10 mouse cellular contexts compared by ENCODE assay signal in genomic region chr5:138154390-138154789, GRCm38 (mm10). TPM values are rescaled to one million over a fixed set of nuclear protein-coding genes. Genes with fewer than 3 reads are reported as not detected.
A peak's percentile ranks its signal among the peaks of the same experiment; 100 is the strongest.
DNase-seq lines count a peak whose midpoint lies in the region; ATAC-seq and TF ChIP-seq lines count a peak whose summit lies in the region.
"Had no signal": no experiment of that assay in that cellular context is flagged by ENCODE, and none has a peak within 500 bp of the region (broad histone marks: within the 10 kb centered on the region; RNA-seq: fewer than 3 reads in every experiment).

No protein-coding gene starts in this region.

- WGBS in liver, embryonic 12.5 days (ENCODE audit: insufficient replicate concordance) = 58% methylated on average over 3 of the region's 3 CpGs
- 59% methylated on average over 3 of the region's 3 CpGs for WGBS in stomach, postnatal 0 days

- peaks cover 24% of the 10 kb centered on the region for H3K36me3 ChIP-seq in erythroblast, embryonic 14.5 days (ENCODE audit: control insufficient read depth)
- H3K36me3 ChIP-seq in megakaryocyte, embryonic 14.5 days (replicated peaks; ENCODE audit: low read length) = peaks cover 32% of the 10 kb centered on the region
- peaks cover 29% of the 10 kb centered on the region for H3K36me3 ChIP-seq in liver, embryonic 12.5 days
- H3K36me3 ChIP-seq in stomach, postnatal 0 days (ENCODE audit: control insufficient read depth, insufficient read depth, low read length) = peaks cover 11% of the 10 kb centered on the region

- no peak for DNase-seq in stomach, postnatal 0 days (ENCODE audit: low spot score)
- DNase-seq in ovary, adult 18-20 months (ENCODE audit: low spot score) = no peak
- DNase-seq: adrenal gland, adult 2 months; layer of hippocampus, adult 9-11 months had no signal

- ATAC-seq in erythroblast, adult 5-6 weeks (replicated peaks; ENCODE audit: low FRiP score, poor library complexity, severe bottlenecking) = no peak
- no peak for ATAC-seq in megakaryocyte, adult 5-6 weeks (ENCODE audit: poor library complexity, severe bottlenecking)
- ATAC-seq in liver, embryonic 12.5 days = no peak
- ATAC-seq in stomach, postnatal 0 days (ENCODE audit: low FRiP score, low TSS enrichment) = no peak
- ATAC-seq in megakaryocyte-erythroid progenitor cell, adult 5-6 weeks (replicated peaks; ENCODE audit: low FRiP score, low TSS enrichment, poor library complexity, severe bottlenecking) = no peak

- TF ChIP-seq EP300 in stomach, postnatal 0 days (optimal IDR thresholded peaks at IDR 0.05) = no peak

- TF ChIP-seq CTCF in stomach, postnatal 0 days (IDR thresholded peaks at IDR 0.05; ENCODE audit: low read depth) = no peak

- peak overlapping the region; percentile 84; the same call in 1 of the 2 replicates for H3K9ac ChIP-seq in liver, embryonic 12.5 days
- peak overlapping the region; percentile 89; the same call in 1 of the 2 replicates for H3K9ac ChIP-seq in stomach, postnatal 0 days (ENCODE audit: low read length)

- no peaks in the 10 kb centered on the region for H3K9me3 ChIP-seq in erythroblast, embryonic 14.5 days (ENCODE audit: control insufficient read depth, low read length)
- no peaks in the 10 kb centered on the region for H3K9me3 ChIP-seq in megakaryocyte, embryonic 14.5 days
- no peaks in the 10 kb centered on the region for H3K9me3 ChIP-seq in liver, embryonic 12.5 days (replicated peaks)
- H3K9me3 ChIP-seq in stomach, postnatal 0 days (ENCODE audit: control insufficient read depth, low read length) = no peaks in the 10 kb centered on the region

- H3K4me1 ChIP-seq in erythroblast, embryonic 14.5 days (ENCODE audit: control insufficient read depth) = peaks cover 19% of the 10 kb centered on the region
- peaks cover 31% of the 10 kb centered on the region for H3K4me1 ChIP-seq in megakaryocyte, embryonic 14.5 days
- peaks cover 15% of the 10 kb centered on the region for H3K4me1 ChIP-seq in liver, embryonic 12.5 days
- H3K4me1 ChIP-seq in stomach, postnatal 0 days (replicated peaks; ENCODE audit: control insufficient read depth, insufficient read depth) = no peaks in the 10 kb centered on the region

- H3K27ac ChIP-seq in liver, embryonic 12.5 days = no peak overlapping the region
- no peak overlapping the region for H3K27ac ChIP-seq in stomach, postnatal 0 days (replicated peaks)

- peak overlapping the region; percentile 77 for H3K4me3 ChIP-seq in erythroblast, embryonic 14.5 days (replicated peaks)
- H3K4me3 ChIP-seq in megakaryocyte, embryonic 14.5 days (replicated peaks) = peak overlapping the region; percentile 96
- H3K4me3 ChIP-seq in liver, embryonic 12.5 days = peak overlapping the region; percentile 84
- peak overlapping the region; percentile 71; the same call in 1 of the 2 replicates for H3K4me3 ChIP-seq in stomach, postnatal 0 days (ENCODE audit: low read depth, low read length)

- peak overlapping the region; percentile 79 for H3K4me2 ChIP-seq in liver, embryonic 12.5 days
- H3K4me2 ChIP-seq in stomach, postnatal 0 days (replicated peaks; ENCODE audit: low read depth) = peak overlapping the region; percentile 64

- H3K27me3 ChIP-seq in erythroblast, embryonic 14.5 days (ENCODE audit: control insufficient read depth) = no peaks in the 10 kb centered on the region
- no peaks in the 10 kb centered on the region for H3K27me3 ChIP-seq in megakaryocyte, embryonic 14.5 days (replicated peaks)
- no peaks in the 10 kb centered on the region for H3K27me3 ChIP-seq in liver, embryonic 12.5 days (replicated peaks)
- H3K27me3 ChIP-seq in stomach, postnatal 0 days (ENCODE audit: control insufficient read depth, insufficient read depth, low read length) = no peaks in the 10 kb centered on the region

RNA-seq across cellular contexts. Expression of gene Zfp113, which starts 1.2 kb away (rescaled TPM):
- polyA plus RNA-seq in erythroblast, embryonic 14.5 days (2012) = 0.01 and 0.04 TPM in 2 replicates
- total RNA-seq in erythroblast, adult 5-6 weeks (2015; ENCODE audit: low replicate concordance) = 0.77 TPM in 1 of 2 replicates, not detected in the other
- 2.6 and 5.4 TPM in 2 replicates for total RNA-seq in erythroblast, adult 5-6 weeks (2017; ENCODE audit: low replicate concordance)
- 0.13 TPM in 1 of 2 replicates, not detected in the other for polyA plus RNA-seq in megakaryocyte, embryonic 14.5 days (2012; ENCODE audit: insufficient read depth, low replicate concordance)
- total RNA-seq in megakaryocyte, adult 5-6 weeks (2015) = 1.4 and 5.4 TPM in 2 replicates
- 2.0 and 3.5 TPM in 2 replicates for total RNA-seq in megakaryocyte, adult 5-6 weeks (2017)
- 4.8 and 5.7 TPM in 2 replicates for polyA plus RNA-seq in liver, embryonic 12.5 days (2016; fragmentation: Nextera tagmentation; extraction: Ambion mirVana)
- 6.1 and 8.0 TPM in 2 replicates for polyA plus RNA-seq in stomach, postnatal 0 days (2015; fragmentation: Nextera tagmentation; extraction: Ambion mirVana)
- total RNA-seq in megakaryocyte-erythroid progenitor cell, adult 5-6 weeks (2014; fragmentation: Nextera tagmentation) = 7.3 and 7.5 TPM in 2 replicates
- 7.8 and 10.9 TPM in 2 replicates for total RNA-seq in megakaryocyte-erythroid progenitor cell, adult 5-6 weeks (2017)

RNA-seq across cellular contexts. Expression of gene Cops6, which starts 6.5 kb away (rescaled TPM):
- 8.2 and 11.5 TPM in 2 replicates for polyA plus RNA-seq in erythroblast, embryonic 14.5 days (2012)
- 23.0 and 62.8 TPM in 2 replicates for total RNA-seq in erythroblast, adult 5-6 weeks (2015; ENCODE audit: low replicate concordance)
- total RNA-seq in erythroblast, adult 5-6 weeks (2017; ENCODE audit: low replicate concordance) = 17.0 and 19.7 TPM in 2 replicates
- 18.0 and 85.5 TPM in 2 replicates for polyA plus RNA-seq in megakaryocyte, embryonic 14.5 days (2012; ENCODE audit: insufficient read depth, low replicate concordance)
- total RNA-seq in megakaryocyte, adult 5-6 weeks (2015) = 115 and 124 TPM in 2 replicates
- total RNA-seq in megakaryocyte, adult 5-6 weeks (2017) = 34.7 and 37.8 TPM in 2 replicates
- 181 and 191 TPM in 2 replicates for polyA plus RNA-seq in liver, embryonic 12.5 days (2016; fragmentation: Nextera tagmentation; extraction: Ambion mirVana)
- 173 and 180 TPM in 2 replicates for polyA plus RNA-seq in stomach, postnatal 0 days (2015; fragmentation: Nextera tagmentation; extraction: Ambion mirVana)
- total RNA-seq in megakaryocyte-erythroid progenitor cell, adult 5-6 weeks (2014; fragmentation: Nextera tagmentation) = 81.1 and 121 TPM in 2 replicates
- 51.6 and 66.1 TPM in 2 replicates for total RNA-seq in megakaryocyte-erythroid progenitor cell, adult 5-6 weeks (2017)

RNA-seq across cellular contexts. Expression of gene Ap4m1, which starts 17.4 kb away (rescaled TPM):
- 1.1 and 1.7 TPM in 2 replicates for polyA plus RNA-seq in erythroblast, embryonic 14.5 days (2012)
- 4.8 and 5.6 TPM in 2 replicates for total RNA-seq in erythroblast, adult 5-6 weeks (2015; ENCODE audit: low replicate concordance)
- 7.9 and 12.5 TPM in 2 replicates for total RNA-seq in erythroblast, adult 5-6 weeks (2017; ENCODE audit: low replicate concordance)
- polyA plus RNA-seq in megakaryocyte, embryonic 14.5 days (2012; ENCODE audit: insufficient read depth, low replicate concordance) = 5.5 and 7.4 TPM in 2 replicates
- total RNA-seq in megakaryocyte, adult 5-6 weeks (2015) = 11.3 and 11.7 TPM in 2 replicates
- total RNA-seq in megakaryocyte, adult 5-6 weeks (2017) = 23.5 and 28.5 TPM in 2 replicates
- polyA plus RNA-seq in liver, embryonic 12.5 days (2016; fragmentation: Nextera tagmentation; extraction: Ambion mirVana) = 7.9 and 8.3 TPM in 2 replicates
- polyA plus RNA-seq in stomach, postnatal 0 days (2015; fragmentation: Nextera tagmentation; extraction: Ambion mirVana) = 9.3 and 9.9 TPM in 2 replicates
- 37.3 and 53.0 TPM in 2 replicates for total RNA-seq in megakaryocyte-erythroid progenitor cell, adult 5-6 weeks (2014; fragmentation: Nextera tagmentation)
- 18.9 and 32.8 TPM in 2 replicates for total RNA-seq in megakaryocyte-erythroid progenitor cell, adult 5-6 weeks (2017)

RNA-seq across cellular contexts. Expression of gene Mcm7, which starts 17.8 kb away (rescaled TPM):
- 7.1 and 11.5 TPM in 2 replicates for polyA plus RNA-seq in erythroblast, embryonic 14.5 days (2012)
- 78.0 and 100 TPM in 2 replicates for total RNA-seq in erythroblast, adult 5-6 weeks (2015; ENCODE audit: low replicate concordance)
- 155 and 180 TPM in 2 replicates for total RNA-seq in erythroblast, adult 5-6 weeks (2017; ENCODE audit: low replicate concordance)
- polyA plus RNA-seq in megakaryocyte, embryonic 14.5 days (2012; ENCODE audit: insufficient read depth, low replicate concordance) = 6.7 and 10.6 TPM in 2 replicates
- total RNA-seq in megakaryocyte, adult 5-6 weeks (2015) = 114 and 128 TPM in 2 replicates
- total RNA-seq in megakaryocyte, adult 5-6 weeks (2017) = 184 and 191 TPM in 2 replicates
- 268 and 271 TPM in 2 replicates for polyA plus RNA-seq in liver, embryonic 12.5 days (2016; fragmentation: Nextera tagmentation; extraction: Ambion mirVana)
- 43.6 and 45.5 TPM in 2 replicates for polyA plus RNA-seq in stomach, postnatal 0 days (2015; fragmentation: Nextera tagmentation; extraction: Ambion mirVana)
- 343 and 361 TPM in 2 replicates for total RNA-seq in megakaryocyte-erythroid progenitor cell, adult 5-6 weeks (2014; fragmentation: Nextera tagmentation)
- 397 and 503 TPM in 2 replicates for total RNA-seq in megakaryocyte-erythroid progenitor cell, adult 5-6 weeks (2017)

RNA-seq across cellular contexts. Expression of gene Taf6, which starts 32.9 kb away (rescaled TPM):
- polyA plus RNA-seq in erythroblast, embryonic 14.5 days (2012) = 2.8 and 3.9 TPM in 2 replicates
- 10.6 and 16.9 TPM in 2 replicates for total RNA-seq in erythroblast, adult 5-6 weeks (2015; ENCODE audit: low replicate concordance)
- 10.9 and 11.5 TPM in 2 replicates for total RNA-seq in erythroblast, adult 5-6 weeks (2017; ENCODE audit: low replicate concordance)
- 21.9 and 50.3 TPM in 2 replicates for polyA plus RNA-seq in megakaryocyte, embryonic 14.5 days (2012; ENCODE audit: insufficient read depth, low replicate concordance)
- 23.4 and 25.6 TPM in 2 replicates for total RNA-seq in megakaryocyte, adult 5-6 weeks (2015)
- 28.5 and 41.1 TPM in 2 replicates for total RNA-seq in megakaryocyte, adult 5-6 weeks (2017)
- 58.0 and 58.2 TPM in 2 replicates for polyA plus RNA-seq in liver, embryonic 12.5 days (2016; fragmentation: Nextera tagmentation; extraction: Ambion mirVana)
- polyA plus RNA-seq in stomach, postnatal 0 days (2015; fragmentation: Nextera tagmentation; extraction: Ambion mirVana) = 27.1 and 27.7 TPM in 2 replicates
- total RNA-seq in megakaryocyte-erythroid progenitor cell, adult 5-6 weeks (2014; fragmentation: Nextera tagmentation) = 44.8 and 68.4 TPM in 2 replicates
- total RNA-seq in megakaryocyte-erythroid progenitor cell, adult 5-6 weeks (2017) = 25.4 and 37.9 TPM in 2 replicates
